Mouse (Mus musculus): ENCODE measurements around the gene Tbc1d22a. TPM values are rescaled to one million over a fixed set of nuclear protein-coding genes. Genes with fewer than 3 reads are reported as not detected.
A peak's percentile ranks its signal among the peaks of the same experiment; 100 is the strongest.
"Not testable (repeated sequence)": the region's sequence is repeated elsewhere in the genome, so short reads cannot be mapped to it uniquely, and the experiment has no call there.

Gene Tbc1d22a
- total RNA-seq (2021): 10 to 100 TPM; 28.2 to 29.1 TPM
- long read RNA-seq, experiment 1, transcript Tbc1d22a-201 (13 exons, 3,229 nt): major isoform, 47 of 56 reads
- long read RNA-seq, experiment 1, partial matches to known transcripts: 5 of 56 reads
- long read RNA-seq, experiment 1, other reads (novel, unspliced or antisense): 4 of 56 reads
- long read RNA-seq, experiment 2, transcript Tbc1d22a-201 (13 exons, 3,229 nt): major isoform, 59 of 74 reads
- long read RNA-seq, experiment 2, partial matches to known transcripts: 6 of 74 reads
- long read RNA-seq, experiment 2, other reads (novel, unspliced or antisense): 9 of 74 reads

DNA sequence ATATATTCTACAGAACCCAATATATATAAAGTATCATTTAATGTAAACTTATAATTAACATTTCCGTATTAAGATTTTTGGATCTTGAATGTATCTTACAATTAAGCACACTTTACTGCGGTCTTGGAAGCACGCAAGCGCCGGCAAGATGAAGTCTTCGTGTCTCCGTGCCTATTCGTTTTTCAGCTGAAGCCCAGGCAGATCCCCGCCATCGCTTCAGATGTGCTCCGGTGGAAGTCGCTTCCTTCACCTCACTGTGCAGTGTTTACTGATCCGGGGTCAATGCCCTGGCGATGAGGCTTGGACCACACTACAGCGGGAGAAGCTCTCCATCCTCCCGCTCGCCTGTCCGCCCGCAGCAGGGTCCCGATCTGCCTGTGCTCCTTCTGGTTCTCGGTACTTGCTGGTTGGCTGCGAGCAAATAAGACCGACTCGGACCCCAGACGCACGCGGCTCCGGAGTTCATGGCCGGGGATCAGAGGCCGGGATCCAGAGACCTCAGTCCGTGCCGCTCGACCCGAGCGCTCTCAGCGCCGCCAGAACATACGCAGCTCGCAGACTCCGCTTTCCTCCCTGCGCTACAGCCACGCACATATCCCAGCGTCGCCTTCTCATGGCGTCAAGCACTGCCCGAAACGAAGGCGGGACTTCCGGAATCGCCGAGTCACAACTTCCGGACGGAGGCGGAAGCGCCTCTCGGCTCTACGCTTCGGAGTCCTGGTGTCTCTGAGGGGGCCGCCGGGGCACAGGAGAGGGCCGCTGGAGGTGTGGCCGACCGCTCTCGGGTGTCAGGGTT is at the start of gene Tbc1d22a:
Gene Tbc1d22a (plus strand): TSS at position 707 of the 796 bp plus-strand sequence.
- peak; percentile 89 to 93 for DNase-seq (ENCODE audit: low spot score in 2 of 2)

DNA sequence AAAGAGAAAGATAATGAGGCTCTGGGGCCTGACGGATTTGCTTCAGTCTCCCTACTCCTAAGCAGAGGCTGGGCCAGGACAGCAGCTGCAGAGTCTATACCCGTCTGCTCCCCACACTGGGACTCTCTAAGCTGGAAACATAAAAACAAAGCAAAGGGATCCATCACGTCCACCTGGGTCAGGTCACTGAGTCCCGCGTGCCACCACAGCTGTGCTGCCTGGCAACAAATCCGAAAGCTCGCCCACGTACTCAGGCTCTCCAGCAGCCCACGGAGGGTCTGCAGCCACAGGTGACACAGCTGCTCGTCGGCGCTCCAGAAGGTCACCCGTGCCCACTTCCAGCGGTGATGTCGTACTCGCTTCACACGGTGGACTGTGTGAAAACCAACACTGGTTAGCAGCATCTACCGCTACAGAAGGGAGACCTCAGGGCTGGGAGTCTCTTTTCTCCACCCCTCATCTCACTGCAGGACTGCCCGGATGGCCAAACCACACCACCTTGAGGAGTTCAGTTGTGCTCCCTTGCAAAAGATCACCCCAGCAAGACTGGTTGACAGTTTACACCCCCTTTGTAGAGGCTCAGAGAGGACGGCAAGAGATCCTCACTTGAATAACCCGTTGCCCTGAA is 49.4 kb upstream of the Tbc1d22a start:
- no peak for DNase-seq (ENCODE audit: low spot score in 2 of 2)

DNA sequence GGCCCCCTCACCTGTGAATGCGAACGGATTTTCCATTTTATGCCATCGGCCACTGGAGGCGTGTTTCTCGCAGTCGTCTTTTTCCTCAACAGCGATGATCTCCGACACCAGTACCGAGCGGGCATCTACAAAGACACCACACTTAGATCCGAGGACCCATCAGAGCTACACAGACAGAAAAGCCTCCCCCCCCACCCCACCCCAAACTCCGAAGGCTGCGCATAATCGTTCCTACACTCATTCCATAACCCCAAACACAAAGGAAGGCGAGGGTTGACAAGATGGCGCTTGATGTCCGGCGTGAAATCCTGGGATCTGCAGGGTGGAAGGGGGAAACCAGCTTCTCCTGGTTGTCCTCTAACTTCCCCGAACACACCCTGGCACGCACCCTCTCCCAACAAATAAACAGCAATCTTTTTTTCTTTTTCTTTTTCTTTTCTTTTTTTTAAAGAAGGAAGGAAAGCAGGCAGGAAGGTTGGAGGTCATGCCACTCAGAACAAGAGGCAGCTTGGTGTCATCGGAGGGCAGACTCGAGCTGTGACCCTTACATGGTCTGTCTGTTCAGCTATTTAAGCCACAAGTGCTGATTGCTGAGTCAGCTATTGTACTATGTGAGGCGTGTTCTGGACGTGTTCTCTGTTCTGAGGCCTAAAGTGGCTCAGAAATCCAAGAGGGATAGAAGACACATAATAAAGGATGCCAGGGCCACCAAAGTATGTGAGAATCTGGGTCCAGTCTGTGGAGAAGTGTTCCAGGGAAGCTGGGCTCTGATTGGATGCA is 48.3 kb upstream of the Tbc1d22a start:
- no peak for DNase-seq (ENCODE audit: low spot score in 2 of 2)

DNA sequence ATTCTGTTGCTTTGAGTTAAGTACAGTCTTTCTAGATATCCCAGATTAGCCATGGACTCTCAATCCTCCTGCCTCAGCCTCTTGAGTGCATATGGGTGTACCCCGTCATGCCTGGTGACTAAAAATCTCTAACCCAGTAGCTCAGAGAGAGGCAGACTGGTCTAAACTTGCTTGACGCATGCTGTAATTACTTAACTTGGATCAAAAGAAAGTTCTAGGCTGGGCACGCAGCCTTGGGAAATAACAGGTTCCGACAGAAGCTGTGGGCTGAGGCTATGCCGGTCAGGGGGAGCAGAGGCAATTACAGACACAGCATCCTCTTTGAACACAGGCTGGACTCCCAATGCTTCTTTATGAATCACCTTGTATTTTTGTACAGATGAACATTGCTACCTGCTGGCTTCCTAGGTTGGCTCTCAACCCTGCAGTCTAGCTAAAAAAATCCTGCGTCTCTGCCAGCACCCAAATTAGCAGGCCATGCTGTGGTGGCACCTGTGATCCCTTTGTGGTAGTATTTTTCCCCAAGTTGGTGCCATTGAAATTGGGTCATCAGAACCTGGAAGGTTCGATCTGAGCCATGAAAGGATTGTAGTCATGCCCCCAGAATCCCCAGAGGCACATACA is 47.1 kb upstream of the Tbc1d22a start:
- no peak for DNase-seq (ENCODE audit: low spot score in 2 of 2)

DNA sequence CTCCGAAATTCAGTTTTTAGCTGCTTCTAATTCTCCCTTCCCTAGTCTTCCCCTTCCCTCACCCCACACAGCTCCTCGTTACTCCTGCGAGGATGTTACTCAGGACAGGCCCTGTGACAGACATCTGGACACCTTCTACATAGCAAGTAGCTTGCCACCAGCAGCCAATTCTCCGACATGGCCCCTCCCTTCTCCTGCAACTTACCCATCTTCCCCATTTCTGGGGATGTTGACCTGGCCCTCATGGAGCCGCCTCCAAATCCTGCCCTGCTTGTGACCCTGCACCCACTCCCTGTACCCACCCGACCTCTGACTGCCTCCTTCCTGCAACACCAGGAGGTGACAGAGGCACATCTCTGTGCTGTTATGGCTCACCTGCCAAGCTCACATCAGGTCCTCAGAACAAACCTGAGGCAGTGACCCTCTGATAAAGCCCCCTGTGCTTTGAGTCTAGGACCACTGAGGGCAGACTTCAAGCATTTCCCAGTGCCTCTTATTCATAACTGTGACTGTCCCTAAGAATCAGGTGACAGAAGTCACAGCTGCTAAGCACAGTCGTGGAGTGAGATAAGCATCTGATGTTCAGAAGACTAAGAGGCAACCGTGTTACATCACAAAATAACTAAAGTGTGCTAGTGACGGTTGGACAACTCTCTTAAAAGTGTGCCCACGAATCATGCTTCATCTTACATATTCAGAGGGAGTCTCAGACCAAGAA is 46.3 kb upstream of the Tbc1d22a start:
- DNase-seq (ENCODE audit: low spot score in 2 of 2): no peak

DNA sequence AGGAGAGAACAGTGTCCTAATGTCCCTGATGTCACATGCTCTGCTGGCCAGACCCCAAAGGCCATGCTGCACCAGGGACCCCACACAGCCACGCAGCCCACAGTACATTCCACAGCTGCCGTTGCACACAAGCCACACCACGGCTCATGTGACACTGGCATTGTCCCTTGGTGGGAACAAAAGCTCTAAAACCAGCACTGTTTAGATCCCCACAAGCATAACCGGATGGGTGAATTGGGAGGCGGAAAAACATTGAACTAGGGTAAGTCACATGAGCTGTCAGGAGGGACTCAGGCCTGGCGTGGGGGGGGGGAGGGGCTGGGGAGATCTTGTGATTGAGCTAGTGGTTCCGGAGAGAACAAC is 45.8 kb upstream of the Tbc1d22a start:
- no peak for DNase-seq (ENCODE audit: low spot score in 2 of 2)

DNA sequence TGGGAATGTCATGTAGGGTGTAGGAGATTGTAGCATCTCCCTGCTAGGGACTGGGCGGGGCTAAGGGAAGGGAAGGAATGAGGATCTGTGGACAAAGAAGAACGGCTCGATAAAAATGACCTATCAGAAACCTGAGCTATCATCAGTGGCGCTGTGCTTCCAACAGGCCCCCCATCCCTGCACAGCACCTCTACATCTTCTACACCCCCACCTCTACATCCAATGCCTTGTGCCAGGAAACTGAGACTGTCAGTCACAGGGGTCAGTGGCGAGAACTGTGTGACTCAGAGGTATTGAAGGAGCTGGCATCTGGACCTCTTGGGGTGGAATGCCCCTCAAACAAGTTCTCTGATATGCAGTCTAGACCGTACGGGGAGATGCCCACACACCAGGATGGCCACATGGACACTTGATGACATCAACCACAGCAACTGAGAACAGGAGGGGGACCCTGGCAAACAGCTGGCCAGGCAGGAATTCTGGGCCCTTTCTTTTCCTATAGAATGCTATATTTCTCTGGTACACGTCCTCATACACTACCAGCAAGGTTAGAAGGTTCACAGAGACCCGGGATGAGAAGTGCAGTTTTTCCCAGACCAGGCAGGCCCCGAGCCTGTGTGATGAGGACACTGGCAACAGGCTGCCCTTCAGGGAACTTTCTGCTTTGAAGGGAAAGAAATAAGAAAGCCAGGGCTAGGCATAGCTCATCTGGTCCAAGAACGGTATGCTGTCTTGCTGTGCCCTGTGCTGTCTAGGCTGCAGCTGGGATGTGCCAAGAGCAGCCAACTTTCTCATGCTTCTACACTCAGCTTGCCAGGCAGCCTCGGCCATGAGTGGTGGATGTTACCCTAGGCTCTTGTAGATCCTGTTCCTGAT is 45.1 kb upstream of the Tbc1d22a start:
- no peak for DNase-seq (ENCODE audit: low spot score in 2 of 2)

DNA sequence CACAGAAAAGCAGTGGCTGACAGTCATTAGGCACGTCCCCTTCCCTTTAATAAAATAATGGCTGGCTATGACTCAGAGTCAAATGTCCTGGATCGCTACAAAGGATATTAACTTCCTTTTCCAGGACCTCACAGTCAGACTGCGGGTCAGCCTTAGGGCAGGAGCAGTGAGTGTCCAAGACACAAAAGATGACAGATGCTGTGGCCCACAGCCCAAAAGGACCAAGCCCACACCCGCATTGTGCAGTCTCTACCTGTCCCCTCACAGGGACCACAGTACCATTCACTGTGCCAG is 44.5 kb upstream of the Tbc1d22a start:
- DNase-seq (ENCODE audit: low spot score in 2 of 2): no peak

DNA sequence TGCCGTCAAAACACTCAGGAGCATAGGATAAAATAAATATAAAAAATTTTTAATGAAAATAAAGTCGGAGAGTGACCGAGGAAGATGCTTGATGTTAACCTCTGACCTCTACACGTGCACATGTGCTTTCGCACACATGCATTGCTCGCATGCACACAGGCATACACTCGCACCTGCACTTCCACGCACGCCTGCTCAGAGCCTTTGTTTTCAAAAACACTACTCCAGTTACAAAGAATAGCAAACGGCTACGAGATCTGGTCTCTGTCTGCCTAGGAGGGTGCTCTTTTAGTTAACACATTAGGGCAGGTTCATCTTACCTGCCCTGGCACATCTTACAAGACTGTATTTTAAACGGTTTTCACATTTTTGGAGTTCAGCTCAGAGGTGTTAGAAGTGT is 42.9 kb upstream of the Tbc1d22a start:
- no peak for DNase-seq (ENCODE audit: low spot score in 2 of 2)

DNA sequence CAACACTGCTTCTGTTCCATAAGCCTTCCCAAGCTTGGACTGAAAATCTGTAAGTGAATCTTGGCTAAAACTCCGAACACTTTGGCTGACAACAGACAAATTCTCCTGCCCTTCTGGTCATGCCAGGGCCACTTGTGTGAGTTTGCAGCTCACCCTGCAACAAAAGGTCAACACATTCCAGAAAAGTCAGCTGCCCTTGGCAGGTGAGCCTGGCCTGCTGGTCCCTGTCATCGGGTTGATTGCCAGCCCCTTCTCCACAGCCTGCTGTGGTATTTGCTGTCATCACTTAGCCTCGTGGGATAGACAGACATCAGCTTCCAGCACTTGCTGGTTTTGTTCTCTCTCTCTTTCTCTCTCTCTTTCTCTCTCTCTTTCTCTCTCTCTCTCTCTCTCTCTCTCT is 42.1 kb upstream of the Tbc1d22a start:
- no peak for DNase-seq (ENCODE audit: low spot score in 2 of 2)

DNA sequence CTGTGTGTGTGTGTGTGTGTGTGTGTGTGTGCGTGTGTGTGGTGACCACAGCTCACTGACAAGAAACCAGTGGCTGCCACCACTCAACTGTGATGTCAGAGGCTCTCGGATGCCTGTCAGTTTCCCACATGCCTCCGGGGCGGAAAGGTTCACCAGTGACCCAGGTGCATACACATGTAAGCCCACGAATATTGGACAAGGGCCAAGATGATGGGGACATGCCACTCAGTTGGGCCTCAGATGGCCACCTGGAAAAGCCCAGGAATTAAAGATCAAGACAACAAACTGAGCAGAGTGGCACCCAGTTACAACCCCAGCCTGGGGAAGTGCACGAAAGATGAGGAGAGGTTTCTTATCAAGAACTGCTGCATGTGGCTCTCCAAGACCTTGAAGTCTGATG is 41.7 kb upstream of the Tbc1d22a start:
- DNase-seq (ENCODE audit: low spot score in 2 of 2): no peak

DNA sequence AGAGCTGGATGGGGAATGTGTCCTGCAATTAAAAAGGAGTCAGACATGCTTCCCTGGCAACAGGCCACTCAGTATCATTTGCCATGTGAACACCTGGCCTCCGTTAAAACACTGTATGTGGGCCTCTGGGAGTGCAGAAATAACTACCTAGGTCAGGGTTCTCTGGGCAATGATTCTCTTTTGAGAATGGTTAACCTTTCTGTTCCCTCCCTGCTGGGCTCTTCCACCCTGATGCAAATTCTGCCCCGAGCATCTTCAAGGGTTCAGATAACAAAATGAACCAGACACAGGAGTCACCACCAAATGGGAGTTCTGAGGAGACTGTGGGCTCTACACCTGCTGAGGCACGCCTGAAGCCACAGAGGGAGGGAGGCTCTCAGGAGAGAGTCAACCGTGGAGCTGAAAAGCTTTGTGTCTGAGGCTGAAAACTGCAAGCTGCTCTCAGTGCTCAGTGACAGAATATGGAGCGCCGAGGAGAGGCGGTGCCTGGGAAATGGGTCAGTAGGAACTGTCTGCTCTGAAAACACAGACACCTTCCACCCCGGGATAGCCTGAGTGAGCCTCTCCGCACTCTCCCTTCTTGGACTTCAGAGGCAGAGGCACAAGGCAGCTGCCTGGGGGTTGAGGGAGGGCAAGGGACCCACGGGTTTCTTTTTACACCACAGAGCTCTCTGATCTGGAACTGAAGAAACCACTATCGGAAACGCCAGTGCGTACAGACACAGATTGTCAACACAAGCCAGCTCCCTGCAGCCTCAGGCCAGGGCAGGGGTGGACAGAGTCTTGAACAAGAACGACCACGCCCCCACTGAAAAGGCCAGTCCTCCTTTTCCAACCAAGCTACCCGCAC is 40.9 kb upstream of the Tbc1d22a start:
- no peak for DNase-seq (ENCODE audit: low spot score in 2 of 2)

DNA sequence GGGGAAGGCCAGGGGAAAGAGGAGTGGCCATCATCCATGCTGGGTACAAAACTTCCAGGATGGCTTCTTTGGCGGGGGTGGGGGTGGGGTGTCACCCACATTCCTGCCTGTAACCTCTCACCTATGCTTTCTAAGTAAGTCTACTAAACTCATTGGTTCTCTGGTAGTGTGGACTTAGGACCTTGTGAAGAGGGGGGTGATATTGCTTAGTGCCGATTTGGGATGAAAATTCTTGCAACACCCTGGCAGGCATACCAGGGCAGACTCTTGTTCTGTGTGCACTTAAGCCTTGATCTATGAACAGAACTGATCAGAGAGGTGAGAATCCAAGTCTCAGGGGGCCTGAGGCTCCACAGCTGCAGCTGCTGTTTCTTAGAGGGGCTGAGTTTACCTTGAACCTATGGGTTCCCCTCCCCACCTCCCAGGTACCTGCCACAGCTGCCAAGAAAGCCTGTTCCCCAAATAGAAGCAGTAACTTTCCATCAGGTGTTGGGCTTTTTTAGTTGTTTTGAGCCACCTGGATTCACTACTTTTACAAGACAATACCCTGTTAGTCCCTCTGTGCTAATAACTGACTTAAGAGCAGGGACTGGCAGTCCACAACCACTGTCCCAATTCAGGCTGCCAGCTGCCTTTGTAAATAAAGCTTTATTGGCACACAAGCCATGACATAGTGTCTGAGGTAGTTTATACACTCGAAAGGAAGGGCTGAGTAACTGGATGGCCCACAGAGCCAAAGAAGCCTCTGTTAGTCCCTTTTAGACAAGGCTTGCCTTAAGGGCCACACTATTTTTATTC is 38.8 kb upstream of the Tbc1d22a start:
- DNase-seq (ENCODE audit: low spot score in 2 of 2): no peak

DNA sequence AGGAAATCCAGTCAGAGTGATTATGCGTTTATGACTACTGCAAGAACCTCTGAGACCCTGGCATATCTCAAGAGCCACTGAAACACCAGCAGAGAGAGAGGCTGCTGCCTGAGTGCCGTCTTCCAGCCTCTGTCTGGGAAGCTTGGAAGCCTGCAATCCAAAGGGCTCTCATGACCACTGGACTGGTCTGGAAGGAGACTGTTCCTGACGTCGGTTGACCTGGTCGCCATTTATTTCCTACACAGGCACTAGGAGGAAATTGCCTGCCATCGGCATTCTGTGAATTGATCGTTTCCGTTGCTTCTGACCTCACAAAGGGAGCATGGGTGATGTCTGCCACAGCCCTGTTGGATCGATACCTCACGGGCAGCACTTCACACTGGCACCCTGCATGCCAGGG is 38.1 kb upstream of the Tbc1d22a start:
- DNase-seq (ENCODE audit: low spot score in 2 of 2): no peak

DNA sequence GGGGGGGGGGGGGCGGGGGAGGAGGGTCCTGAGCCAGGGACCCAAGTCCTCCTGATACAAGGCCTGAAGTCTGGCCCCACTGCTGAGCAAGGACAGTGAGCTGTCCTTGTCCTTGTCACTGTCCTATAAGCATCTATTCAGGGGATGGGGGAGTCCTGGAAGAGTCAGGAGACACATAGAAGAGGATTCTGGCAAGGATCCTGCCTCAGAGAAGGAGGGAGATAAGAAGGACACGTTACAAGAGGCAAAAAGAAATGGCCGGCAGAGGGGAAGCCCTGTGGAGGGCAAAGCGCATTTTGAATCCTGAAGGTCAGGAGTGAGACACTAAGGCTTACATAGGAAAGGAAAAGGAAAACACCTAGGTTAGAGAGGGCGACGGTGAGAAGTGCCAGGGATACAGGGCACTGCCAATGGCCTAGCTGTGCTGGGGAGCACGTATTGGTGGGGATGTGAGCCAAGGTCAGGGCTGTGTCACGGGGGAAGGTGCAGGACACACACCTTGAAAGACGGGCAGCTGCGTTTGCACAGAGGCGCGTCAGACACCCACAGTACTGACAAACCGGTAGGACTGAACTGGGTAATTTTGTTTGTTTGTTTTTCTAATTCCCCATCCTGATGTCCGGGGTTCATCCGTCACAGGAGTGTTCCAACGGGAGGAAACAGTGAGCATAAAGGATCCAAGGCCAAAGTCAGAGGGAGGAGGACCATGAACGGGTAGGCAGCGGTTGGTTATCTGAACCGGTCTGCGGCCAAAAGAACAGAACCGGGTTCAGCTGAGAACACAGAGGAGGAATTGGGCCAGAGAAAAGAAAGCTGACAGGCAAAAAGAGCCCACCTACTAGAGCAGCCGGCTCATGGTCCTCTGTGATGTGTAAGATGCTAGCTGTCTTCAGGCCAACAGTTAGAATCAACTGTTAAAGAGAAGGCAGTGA is 37.2 kb upstream of the Tbc1d22a start:
- DNase-seq (ENCODE audit: low spot score in 2 of 2): no peak

DNA sequence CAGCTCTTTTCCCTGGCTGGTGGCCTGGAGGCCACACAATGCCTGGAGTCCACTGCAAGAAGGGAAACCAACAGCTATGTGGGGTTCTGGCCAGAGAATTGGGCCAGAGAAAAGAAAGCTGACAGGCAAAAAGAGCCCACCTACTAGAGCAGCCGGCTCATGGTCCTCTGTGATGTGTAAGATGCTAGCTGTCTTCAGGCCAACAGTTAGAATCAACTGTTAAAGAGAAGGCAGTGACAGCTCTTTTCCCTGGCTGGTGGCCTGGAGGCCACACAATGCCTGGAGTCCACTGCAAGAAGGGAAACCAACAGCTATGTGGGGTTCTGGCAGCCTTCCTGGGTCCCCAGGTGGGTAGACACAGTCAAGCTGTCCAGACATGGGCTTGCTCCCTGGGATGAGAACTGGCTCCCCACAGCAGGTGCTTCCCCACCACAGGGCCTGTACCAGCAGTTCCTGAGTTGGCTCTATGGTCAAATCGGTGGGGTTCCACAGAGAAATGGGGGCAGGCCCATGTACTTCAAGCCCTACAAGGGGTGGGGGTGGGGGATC is 36.5 kb upstream of the Tbc1d22a start:
- not testable (repeated sequence) for DNase-seq (ENCODE audit: low spot score in 2 of 2)

Data from adrenal gland, adult 18-20 months (tissue).